Mouse (Mus musculus): ENCODE measurements around the gene Alpk1. TPM values are rescaled to one million over a fixed set of nuclear protein-coding genes. Genes with fewer than 3 reads are reported as not detected.

Gene Alpk1
- polyA plus RNA-seq, 1 experiment from 2014 or later, result 0.82 TPM

GRCm38 (mm10) chr3:127741473-127741872, 38.9 kb downstream of the Alpk1 start:
- H3K27me3 ChIP-seq (replicated peaks; ENCODE audit: insufficient read depth, low read length), result no peaks in the 10 kb centered on the region
- H3K27ac ChIP-seq (ENCODE audit: low read length), result no peak overlapping the region
- no peak overlapping the region for H3K4me3 ChIP-seq (ENCODE audit: low read depth, low read length)
- WGBS, result 92% methylated on average over 3 of the region's 3 CpGs
- H3K9me3 ChIP-seq (ENCODE audit: low read length), result no peaks in the 10 kb centered on the region
- H3K9ac ChIP-seq (replicated peaks; ENCODE audit: low read depth), result no peak overlapping the region
- TF ChIP-seq EP300 (IDR thresholded peaks at IDR 0.05), result no peak
- peak; percentile 44 for TF ChIP-seq CTCF (IDR thresholded peaks at IDR 0.05)
- DNase-seq (ENCODE audit: low spot score) (no peak), ATAC-seq (no peak)
- no peak overlapping the region for H3K4me2 ChIP-seq (replicated peaks; ENCODE audit: low read depth, low read length)
- H3K4me1 ChIP-seq (ENCODE audit: insufficient read depth, low read depth, low read length), result no peaks in the 10 kb centered on the region
- no peaks in the 10 kb centered on the region for H3K36me3 ChIP-seq (ENCODE audit: insufficient read depth, low read length)

- 86% methylated on average over 5 of the region's 5 CpGs for WGBS
- Histone ChIP-seq H3K27ac (ENCODE audit: low read length) (no peak overlapping the region), H3K27me3 (replicated peaks; ENCODE audit: insufficient read depth, low read length) (no peaks in the 10 kb centered on the region), H3K9ac (replicated peaks; ENCODE audit: low read depth) (no peak overlapping the region), H3K9me3 (ENCODE audit: low read length) (no peaks in the 10 kb centered on the region), H3K4me1 (ENCODE audit: insufficient read depth, low read depth, low read length) (no peaks in the 10 kb centered on the region), H3K4me3 (ENCODE audit: low read depth, low read length) (no peak overlapping the region), H3K36me3 (ENCODE audit: insufficient read depth, low read length) (no peaks in the 10 kb centered on the region), H3K4me2 (replicated peaks; ENCODE audit: low read depth, low read length) (no peak overlapping the region)
- DNase-seq (ENCODE audit: low spot score) (no peak), ATAC-seq (no peak)
- TF ChIP-seq CTCF (IDR thresholded peaks at IDR 0.05), result no peak
- TF ChIP-seq EP300 (IDR thresholded peaks at IDR 0.05), result no peak
Measured at GRCm38 (mm10) chr3:127737876-127738275, 42.5 kb downstream of the Alpk1 start.

GRCm38 (mm10) chr3:127735395-127735794, 44.9 kb downstream of the Alpk1 start:
- TF ChIP-seq CTCF (IDR thresholded peaks at IDR 0.05) (no peak), EP300 (IDR thresholded peaks at IDR 0.05) (no peak)
- H3K9ac ChIP-seq (replicated peaks; ENCODE audit: low read depth), result no peak overlapping the region
- H3K4me3 ChIP-seq (ENCODE audit: low read depth, low read length), result no peak overlapping the region
- H3K9me3 ChIP-seq (ENCODE audit: low read length), result no peaks in the 10 kb centered on the region
- H3K36me3 ChIP-seq (ENCODE audit: insufficient read depth, low read length), result no peaks in the 10 kb centered on the region
- H3K27ac ChIP-seq (ENCODE audit: low read length), result no peak overlapping the region
- ATAC-seq, result no peak
- DNase-seq (ENCODE audit: low spot score), result no peak
- no peaks in the 10 kb centered on the region for H3K4me1 ChIP-seq (ENCODE audit: insufficient read depth, low read depth, low read length)
- H3K4me2 ChIP-seq (replicated peaks; ENCODE audit: low read depth, low read length), result no peak overlapping the region
- H3K27me3 ChIP-seq (replicated peaks; ENCODE audit: insufficient read depth, low read length), result no peaks in the 10 kb centered on the region
- 68% methylated on average over 3 of the region's 3 CpGs for WGBS

GRCm38 (mm10) chr3:127729513-127730137, 50.7 kb downstream of the Alpk1 start:
- no peaks in the 10 kb centered on the region for H3K36me3 ChIP-seq (ENCODE audit: insufficient read depth, low read length)
- no peaks in the 10 kb centered on the region for H3K9me3 ChIP-seq (ENCODE audit: low read length)
- H3K9ac ChIP-seq (replicated peaks; ENCODE audit: low read depth), result no peak overlapping the region
- no peaks in the 10 kb centered on the region for H3K4me1 ChIP-seq (ENCODE audit: insufficient read depth, low read depth, low read length)
- H3K27ac ChIP-seq (ENCODE audit: low read length), result no peak overlapping the region
- WGBS, result 78% methylated on average over 14 of the region's 14 CpGs
- H3K27me3 ChIP-seq (replicated peaks; ENCODE audit: insufficient read depth, low read length), result no peaks in the 10 kb centered on the region
- TF ChIP-seq EP300 (IDR thresholded peaks at IDR 0.05), result no peak
- TF ChIP-seq CTCF (IDR thresholded peaks at IDR 0.05), result no peak
- ATAC-seq (no peak), DNase-seq (ENCODE audit: low spot score) (no peak)
- H3K4me2 ChIP-seq (replicated peaks; ENCODE audit: low read depth, low read length), result no peak overlapping the region
- H3K4me3 ChIP-seq (ENCODE audit: low read depth, low read length), result no peak overlapping the region

- WGBS, result 90% methylated on average over 17 of the region's 17 CpGs
- no peak overlapping the region for H3K9ac ChIP-seq (replicated peaks; ENCODE audit: low read depth)
- DNase-seq (ENCODE audit: low spot score) (no peak), ATAC-seq (no peak)
- H3K27ac ChIP-seq (ENCODE audit: low read length), result no peak overlapping the region
- TF ChIP-seq CTCF (IDR thresholded peaks at IDR 0.05), result no peak
- no peak for TF ChIP-seq EP300 (IDR thresholded peaks at IDR 0.05)
- H3K36me3 ChIP-seq (ENCODE audit: insufficient read depth, low read length), result no peaks in the 10 kb centered on the region
- no peaks in the 10 kb centered on the region for H3K4me1 ChIP-seq (ENCODE audit: insufficient read depth, low read depth, low read length)
- no peaks in the 10 kb centered on the region for H3K27me3 ChIP-seq (replicated peaks; ENCODE audit: insufficient read depth, low read length)
- H3K4me3 ChIP-seq (ENCODE audit: low read depth, low read length), result no peak overlapping the region
- H3K4me2 ChIP-seq (replicated peaks; ENCODE audit: low read depth, low read length), result no peak overlapping the region
- H3K9me3 ChIP-seq (ENCODE audit: low read length), result no peaks in the 10 kb centered on the region
Measured at GRCm38 (mm10) chr3:127728851-127729512, 51.3 kb downstream of the Alpk1 start.

GRCm38 (mm10) chr3:127728046-127728445, 52.3 kb downstream of the Alpk1 start:
- 77% methylated on average over 9 of the region's 9 CpGs for WGBS
- no peaks in the 10 kb centered on the region for H3K4me1 ChIP-seq (ENCODE audit: insufficient read depth, low read depth, low read length)
- H3K9me3 ChIP-seq (ENCODE audit: low read length), result no peaks in the 10 kb centered on the region
- TF ChIP-seq EP300 (IDR thresholded peaks at IDR 0.05), result no peak
- no peak for TF ChIP-seq CTCF (IDR thresholded peaks at IDR 0.05)
- no peak overlapping the region for H3K9ac ChIP-seq (replicated peaks; ENCODE audit: low read depth)
- H3K4me3 ChIP-seq (ENCODE audit: low read depth, low read length), result no peak overlapping the region
- no peak overlapping the region for H3K4me2 ChIP-seq (replicated peaks; ENCODE audit: low read depth, low read length)
- H3K27ac ChIP-seq (ENCODE audit: low read length), result no peak overlapping the region
- no peak for ATAC-seq
- H3K36me3 ChIP-seq (ENCODE audit: insufficient read depth, low read length), result no peaks in the 10 kb centered on the region
- no peaks in the 10 kb centered on the region for H3K27me3 ChIP-seq (replicated peaks; ENCODE audit: insufficient read depth, low read length)
- DNase-seq (ENCODE audit: low spot score), result no peak
